Mouse (Mus musculus): ENCODE measurements around the gene Arnt.
"Not testable (repeated sequence)": the region's sequence is repeated elsewhere in the genome, so short reads cannot be mapped to it uniquely, and the experiment has no call there.

- not testable (repeated sequence) for TF ChIP-seq CTCF, POLR2A (IDR thresholded peaks at IDR 0.05; ENCODE audit: insufficient read depth, low read depth, low read length)
These were observed 6.9 kb upstream of the Arnt start for GRCm38 (mm10) chr3:95427117-95427890.

Measured in olfactory bulb, adult 2 months (tissue).